Mouse (Mus musculus): ENCODE measurements at regions not wholly inside any gene's neighbourhood (a gene's known extent, or its start where the extent isn't known, plus 50 kb on each side); places are given as distances from the start of the nearest gene placed in this dataset.
A peak's percentile ranks its signal among the peaks of the same experiment; 100 is the strongest.

DNA sequence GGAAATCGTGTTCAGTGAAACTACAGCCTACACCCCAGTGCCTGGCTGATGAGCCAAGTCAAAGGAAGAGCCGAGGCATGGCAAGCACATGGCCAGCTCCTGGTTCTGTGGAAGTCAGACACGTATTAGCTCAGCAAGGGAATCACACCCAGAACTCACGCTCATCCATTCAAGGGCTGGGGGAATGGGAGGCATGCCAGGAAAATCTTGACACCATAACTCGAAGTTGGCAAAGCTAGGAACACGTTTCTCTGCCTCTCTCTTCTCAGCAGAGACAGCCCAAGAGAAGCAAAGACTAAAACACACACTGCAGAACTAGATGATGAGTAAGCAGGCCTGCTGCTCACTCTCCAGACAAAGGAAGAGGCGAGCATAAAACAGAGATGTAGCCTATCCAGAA is 53.5 kb upstream of the Ypel5 start:
- Histone ChIP-seq H3K4me1 (no peaks in the 10 kb centered on the region), H3K36me3 (no peaks in the 10 kb centered on the region), H3K9me3 (replicated peaks) (no peaks in the 10 kb centered on the region), H3K27me3 (ENCODE audit: low read depth, poor library complexity, severe bottlenecking) (no peaks in the 10 kb centered on the region), H3K27ac (no peak overlapping the region), H3K4me3 (no peak overlapping the region)
- DNase-seq (ENCODE audit: low spot score): no peak
- WGBS: 79% methylated on average over 7 of the region's 7 CpGs

DNA sequence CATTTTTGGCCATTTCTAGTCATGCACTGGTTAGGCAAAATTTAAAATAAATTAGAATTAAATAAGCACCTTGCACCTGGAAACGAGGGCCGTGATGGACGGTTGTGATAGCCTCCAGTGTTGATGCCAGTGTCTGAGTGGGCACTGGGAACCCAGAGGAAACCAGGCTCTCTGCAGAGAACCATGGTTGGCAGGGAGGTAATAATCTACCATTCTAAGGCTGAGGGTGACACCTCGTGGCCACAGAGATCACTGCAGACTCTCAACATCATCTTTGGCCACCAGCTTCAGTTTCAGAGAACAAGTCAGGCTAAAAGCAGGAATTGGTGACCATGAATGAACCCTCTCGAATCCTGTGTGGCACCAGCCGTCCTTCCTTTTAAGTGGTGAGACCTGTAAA is 54.5 kb upstream of the Ypel5 start:
- peak; percentile 74 for DNase-seq (ENCODE audit: low spot score)
- Histone ChIP-seq H3K4me1 (no peaks in the 10 kb centered on the region), H3K36me3 (no peaks in the 10 kb centered on the region), H3K4me3 (no peak overlapping the region), H3K27me3 (ENCODE audit: low read depth, poor library complexity, severe bottlenecking) (no peaks in the 10 kb centered on the region), H3K27ac (no peak overlapping the region), H3K9me3 (replicated peaks) (no peaks in the 10 kb centered on the region)
- 34% methylated on average over 6 of the region's 6 CpGs for WGBS

DNA sequence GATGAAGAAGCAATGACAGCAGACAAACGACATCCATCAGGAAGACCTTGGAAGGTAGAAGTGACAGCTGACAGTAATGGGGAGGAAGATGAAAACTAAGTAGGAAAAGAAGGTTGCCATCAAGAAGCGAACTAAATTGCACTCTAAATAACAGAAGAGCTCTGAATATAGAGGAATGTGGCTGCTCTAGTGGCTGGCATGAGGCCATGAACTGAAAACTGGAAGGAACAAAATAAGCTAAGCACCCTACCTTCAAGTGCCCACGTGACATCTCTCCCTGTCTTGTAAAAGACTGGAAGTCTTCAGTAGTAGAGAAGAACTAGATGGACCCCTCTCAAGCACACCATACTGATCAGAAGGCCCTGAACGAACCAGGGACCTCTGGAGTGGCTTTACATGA is 68.0 kb upstream of the Ypel5 start:
- no peak for DNase-seq (ENCODE audit: low spot score)
- WGBS: 73% methylated on average over 4 of the region's 4 CpGs
- Histone ChIP-seq H3K27me3 (ENCODE audit: low read depth, poor library complexity, severe bottlenecking) (no peaks in the 10 kb centered on the region), H3K4me1 (no peaks in the 10 kb centered on the region), H3K9me3 (replicated peaks) (no peaks in the 10 kb centered on the region), H3K27ac (no peak overlapping the region), H3K36me3 (no peaks in the 10 kb centered on the region), H3K4me3 (no peak overlapping the region)

DNA sequence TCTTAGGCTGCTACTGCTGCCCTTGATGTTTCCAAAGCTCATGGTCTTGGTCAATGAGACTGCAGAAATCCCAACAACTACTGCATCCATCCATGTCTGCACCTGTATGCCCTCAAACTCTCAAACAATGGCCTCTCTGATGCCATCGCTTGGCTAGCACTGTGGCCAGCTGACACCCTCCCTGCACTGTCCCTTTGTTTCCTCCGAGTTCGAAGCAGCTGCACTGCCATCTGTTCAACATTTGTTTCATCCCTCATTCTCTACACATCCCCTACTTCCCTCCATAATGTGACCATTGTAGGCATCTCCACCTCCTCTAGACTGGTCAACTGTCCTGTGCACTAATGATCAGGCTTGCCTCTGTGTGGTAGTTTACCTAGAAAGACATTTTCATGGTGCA is 75.3 kb upstream of the Ypel5 start:
- no peak overlapping the region for H3K4me3 ChIP-seq
- H3K36me3 ChIP-seq: no peaks in the 10 kb centered on the region
- no peak for DNase-seq (ENCODE audit: low spot score)
- H3K27me3 ChIP-seq (ENCODE audit: low read depth, poor library complexity, severe bottlenecking): no peaks in the 10 kb centered on the region
- no peaks in the 10 kb centered on the region for H3K4me1 ChIP-seq
- H3K27ac ChIP-seq: no peak overlapping the region
- 74% methylated on average over 3 of the region's 3 CpGs for WGBS
- H3K9me3 ChIP-seq (replicated peaks): no peaks in the 10 kb centered on the region

DNA sequence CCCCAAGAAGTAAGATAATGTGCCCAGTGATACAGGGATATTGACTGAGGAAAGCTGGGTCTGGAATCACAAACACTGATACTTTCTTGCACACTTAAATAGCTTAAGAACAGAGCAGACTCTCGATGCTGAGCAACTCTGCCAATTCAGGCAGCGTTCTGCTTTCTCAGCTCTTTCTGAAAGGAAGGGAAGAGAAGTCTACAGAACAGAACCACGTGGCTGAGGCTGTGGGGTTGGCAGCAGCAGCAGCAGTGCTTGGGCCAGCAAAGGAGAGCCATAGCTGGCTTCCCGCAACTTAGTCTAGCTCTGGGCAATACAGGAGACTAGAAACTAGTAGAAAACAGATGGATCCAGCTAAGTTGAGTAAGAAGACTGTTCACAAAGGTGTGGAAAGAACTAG is 89.8 kb upstream of the Ypel5 start:
- H3K27ac ChIP-seq: no peak overlapping the region
- no peak for DNase-seq (ENCODE audit: low spot score)
- H3K36me3 ChIP-seq: no peaks in the 10 kb centered on the region
- no peak overlapping the region for H3K4me3 ChIP-seq
- H3K27me3 ChIP-seq (ENCODE audit: low read depth, poor library complexity, severe bottlenecking): no peaks in the 10 kb centered on the region
- WGBS: 67% methylated on average over 4 of the region's 4 CpGs
- no peaks in the 10 kb centered on the region for H3K4me1 ChIP-seq
- no peaks in the 10 kb centered on the region for H3K9me3 ChIP-seq (replicated peaks)

DNA sequence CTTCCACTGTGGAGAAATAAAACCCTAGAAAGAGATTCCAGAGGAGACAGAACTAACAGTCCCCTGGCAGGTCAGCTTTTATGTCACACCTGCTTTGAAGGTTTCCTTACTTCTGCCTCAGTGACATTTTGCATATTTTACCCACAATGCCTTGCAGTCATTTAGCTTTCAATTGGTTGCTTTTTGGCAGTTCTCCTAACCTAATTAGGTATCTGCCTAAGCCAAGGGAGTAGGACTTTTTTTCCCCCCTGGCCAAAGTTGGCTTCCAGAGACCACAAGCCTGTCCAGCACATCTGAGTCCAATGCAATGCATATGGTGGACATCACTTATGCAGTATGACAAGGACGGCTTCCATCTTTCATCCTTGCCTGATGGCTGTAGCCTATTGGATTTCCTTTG is 103.2 kb upstream of the Ypel5 start:
- H3K27ac ChIP-seq: no peak overlapping the region
- 90% methylated on average over 1 of the region's 1 CpGs for WGBS
- no peaks in the 10 kb centered on the region for H3K27me3 ChIP-seq (ENCODE audit: low read depth, poor library complexity, severe bottlenecking)
- no peaks in the 10 kb centered on the region for H3K9me3 ChIP-seq (replicated peaks)
- no peak for DNase-seq (ENCODE audit: low spot score)
- H3K36me3 ChIP-seq: no peaks in the 10 kb centered on the region
- H3K4me1 ChIP-seq: no peaks in the 10 kb centered on the region
- no peak overlapping the region for H3K4me3 ChIP-seq

DNA sequence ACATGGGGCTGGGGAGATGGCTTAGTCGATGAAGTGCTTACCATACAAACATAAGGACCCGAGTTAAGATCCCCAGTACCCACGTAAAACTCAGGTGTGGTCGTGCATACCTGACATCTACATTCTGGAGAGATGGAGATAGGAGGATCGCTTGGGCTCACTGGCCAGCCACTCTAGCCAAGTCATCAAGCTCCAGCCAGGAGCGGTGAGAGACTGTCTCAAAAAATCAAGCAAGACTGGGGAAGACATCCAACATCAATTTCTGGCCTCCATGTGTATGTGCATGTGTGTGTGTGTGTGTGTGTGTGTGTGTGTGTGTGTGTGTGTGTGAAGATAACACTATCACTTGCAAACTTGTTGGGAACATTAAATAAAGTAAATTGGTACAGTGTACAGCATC is 104.6 kb upstream of the Ypel5 start:
- H3K36me3 ChIP-seq: no peaks in the 10 kb centered on the region
- DNase-seq (ENCODE audit: low spot score): no peak
- H3K9me3 ChIP-seq (replicated peaks): no peaks in the 10 kb centered on the region
- H3K4me1 ChIP-seq: no peaks in the 10 kb centered on the region
- 89% methylated on average over 6 of the region's 6 CpGs for WGBS
- H3K4me3 ChIP-seq: no peak overlapping the region
- H3K27ac ChIP-seq: no peak overlapping the region
- H3K27me3 ChIP-seq (ENCODE audit: low read depth, poor library complexity, severe bottlenecking): no peaks in the 10 kb centered on the region

DNA sequence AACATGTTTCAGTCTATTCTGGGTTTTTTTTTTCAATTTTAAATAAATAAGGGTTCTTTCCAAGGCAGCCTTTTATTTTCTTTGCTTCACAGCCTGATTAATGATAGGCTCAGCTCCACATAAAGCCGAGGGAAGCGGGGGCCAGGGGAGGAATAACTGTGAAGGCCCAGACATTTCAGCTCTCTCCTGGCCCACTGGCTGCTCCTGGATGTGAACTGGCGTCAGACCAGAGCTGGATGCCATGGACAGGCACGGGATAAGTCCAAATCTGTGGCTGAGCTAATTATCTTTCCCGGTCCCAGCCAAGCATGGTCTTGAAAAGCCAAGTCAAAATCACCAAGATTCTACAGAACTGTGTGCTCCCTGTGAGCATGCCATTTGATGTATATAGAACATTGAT is 105.1 kb upstream of the Ypel5 start:
- no peaks in the 10 kb centered on the region for H3K27me3 ChIP-seq (ENCODE audit: low read depth, poor library complexity, severe bottlenecking)
- H3K27ac ChIP-seq: no peak overlapping the region
- H3K36me3 ChIP-seq: no peaks in the 10 kb centered on the region
- DNase-seq (ENCODE audit: low spot score): no peak
- 86% methylated on average over 5 of the region's 5 CpGs for WGBS
- no peaks in the 10 kb centered on the region for H3K9me3 ChIP-seq (replicated peaks)
- H3K4me3 ChIP-seq: no peak overlapping the region
- no peaks in the 10 kb centered on the region for H3K4me1 ChIP-seq

DNA sequence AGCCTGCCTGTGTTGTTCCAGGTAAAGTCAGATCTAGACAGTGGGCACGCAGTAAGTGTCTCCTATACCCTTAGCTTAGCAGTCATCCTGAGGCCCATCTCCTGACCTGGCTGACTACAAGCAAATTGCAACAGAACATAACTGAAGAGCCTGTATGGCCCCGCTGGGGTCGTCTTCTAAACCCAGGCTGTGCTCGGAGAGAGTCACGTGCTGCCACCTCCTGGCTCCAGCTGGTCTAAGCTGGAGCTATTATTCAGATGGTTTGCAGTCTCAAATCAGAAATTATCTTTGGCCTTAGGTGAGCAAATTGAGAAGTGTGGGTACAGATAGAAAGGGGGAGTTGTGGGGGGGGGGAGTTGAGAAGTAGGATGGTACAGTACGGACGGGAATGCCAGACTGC is 115.5 kb upstream of the Ypel5 start:
- Histone ChIP-seq H3K27ac (no peak overlapping the region), H3K9me3 (replicated peaks) (no peaks in the 10 kb centered on the region), H3K4me1 (no peaks in the 10 kb centered on the region), H3K4me3 (no peak overlapping the region), H3K36me3 (no peaks in the 10 kb centered on the region), H3K27me3 (ENCODE audit: low read depth, poor library complexity, severe bottlenecking) (no peaks in the 10 kb centered on the region)
- DNase-seq (ENCODE audit: low spot score): no peak
- 61% methylated on average over 7 of the region's 7 CpGs for WGBS

DNA sequence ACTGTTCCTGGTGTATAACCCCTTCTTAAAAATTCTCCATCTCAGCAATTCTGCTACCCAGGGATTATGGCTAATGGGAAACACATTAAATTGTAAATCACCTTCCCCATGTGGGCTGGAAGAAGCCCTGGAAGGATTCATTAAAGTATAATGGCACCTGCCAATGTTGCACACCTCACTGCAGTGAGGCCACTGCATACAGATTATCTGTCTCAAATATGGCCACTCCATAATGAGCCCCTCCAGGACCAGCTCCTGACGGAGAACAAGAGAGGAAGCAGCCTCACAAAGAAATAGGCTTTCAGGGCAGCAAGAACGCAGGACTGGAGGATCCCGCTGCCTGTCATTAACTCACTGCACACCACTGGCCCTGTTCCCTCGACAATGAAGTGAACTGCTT is 115.2 kb upstream of the Alk start:
- no peaks in the 10 kb centered on the region for H3K9me3 ChIP-seq (replicated peaks)

DNA sequence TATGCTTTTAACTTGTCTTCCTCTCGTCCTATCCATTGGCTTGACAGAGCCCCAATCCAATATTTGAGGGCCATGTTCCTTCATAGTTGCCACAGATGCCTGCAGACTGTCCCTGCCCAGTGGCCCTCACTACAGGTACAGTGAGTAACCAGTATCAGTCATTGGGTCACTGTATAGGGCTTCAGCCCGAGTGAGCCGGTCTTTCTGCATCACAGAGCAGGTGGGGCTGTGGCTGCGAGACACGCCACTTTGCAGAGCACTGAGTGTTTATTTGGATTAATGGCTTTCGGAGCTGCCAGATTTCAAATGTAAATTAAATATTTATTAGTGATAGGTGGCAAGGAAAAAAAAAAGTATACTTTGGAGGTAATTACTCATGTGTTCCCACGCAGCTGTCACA is 87.2 kb upstream of the Alk start:
- peak; percentile 13 for DNase-seq (ENCODE audit: low spot score)
- WGBS: 88% methylated on average over 7 of the region's 7 CpGs
- H3K27me3 ChIP-seq (ENCODE audit: low read depth, poor library complexity, severe bottlenecking): no peaks in the 10 kb centered on the region

More for the DNA sequence above, 115.2 kb upstream of the Alk start:
- Histone ChIP-seq H3K36me3 (no peaks in the 10 kb centered on the region), H3K27ac (no peak overlapping the region), H3K4me3 (no peak overlapping the region), H3K27me3 (ENCODE audit: low read depth, poor library complexity, severe bottlenecking) (no peaks in the 10 kb centered on the region), H3K4me1 (no peaks in the 10 kb centered on the region)
- no peak for DNase-seq (ENCODE audit: low spot score)
- 73% methylated on average over 4 of the region's 4 CpGs for WGBS

DNA sequence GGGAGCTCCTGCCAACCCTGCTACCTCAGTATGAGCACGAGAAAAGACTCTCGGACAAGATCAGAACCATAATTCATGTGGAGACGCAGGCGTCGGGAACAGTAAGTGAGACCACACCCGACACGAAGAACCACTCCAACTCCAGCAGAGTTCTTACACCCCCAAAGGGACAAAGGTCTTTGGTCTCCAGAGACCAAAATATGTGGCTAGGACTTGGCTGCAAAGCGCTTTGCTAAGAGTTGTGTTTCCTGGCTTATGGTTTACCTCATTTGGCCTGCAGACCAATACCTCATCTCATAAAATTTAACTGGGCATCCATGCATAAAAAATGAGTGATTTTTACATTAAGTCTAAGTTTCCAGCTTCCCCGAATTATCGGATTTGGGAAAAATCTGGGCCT is 85.2 kb upstream of the Alk start:
- H3K27ac ChIP-seq: no peak overlapping the region
- no peaks in the 10 kb centered on the region for H3K36me3 ChIP-seq
- H3K4me3 ChIP-seq: no peak overlapping the region
- no peaks in the 10 kb centered on the region for H3K4me1 ChIP-seq
- 95% methylated on average over 10 of the region's 10 CpGs for WGBS
- H3K27me3 ChIP-seq (ENCODE audit: low read depth, poor library complexity, severe bottlenecking): no peaks in the 10 kb centered on the region
- DNase-seq (ENCODE audit: low spot score): peak; percentile 20
- no peaks in the 10 kb centered on the region for H3K9me3 ChIP-seq (replicated peaks)

More for the DNA sequence above, 87.2 kb upstream of the Alk start:
- H3K4me3 ChIP-seq: no peak overlapping the region
- H3K27ac ChIP-seq: no peak overlapping the region
- H3K36me3 ChIP-seq: no peaks in the 10 kb centered on the region
- no peaks in the 10 kb centered on the region for H3K4me1 ChIP-seq
- no peaks in the 10 kb centered on the region for H3K9me3 ChIP-seq (replicated peaks)

DNA sequence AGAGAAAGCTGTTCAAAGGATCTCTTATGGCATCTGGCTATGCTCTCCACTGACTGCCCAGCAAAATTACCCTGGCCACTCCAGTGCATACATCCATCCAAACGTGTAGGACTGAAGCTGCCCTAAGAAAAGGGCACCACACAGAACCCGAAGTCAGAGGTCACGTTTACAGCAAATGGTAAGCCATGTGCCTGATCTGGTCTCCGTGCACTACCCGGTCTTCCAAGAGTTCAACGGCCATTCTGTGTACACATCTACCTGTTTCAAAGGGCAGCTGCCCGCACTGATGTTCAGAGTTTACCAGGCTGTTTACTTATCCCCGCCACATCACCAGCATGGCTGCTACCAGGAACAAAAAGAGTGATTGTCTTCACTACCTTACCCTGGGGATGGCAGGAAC is 84.4 kb upstream of the Alk start:
- no peak for DNase-seq (ENCODE audit: low spot score)
- no peak overlapping the region for H3K27ac ChIP-seq
- H3K27me3 ChIP-seq (ENCODE audit: low read depth, poor library complexity, severe bottlenecking): no peaks in the 10 kb centered on the region
- 85% methylated on average over 8 of the region's 8 CpGs for WGBS
- H3K4me3 ChIP-seq: no peak overlapping the region
- H3K4me1 ChIP-seq: no peaks in the 10 kb centered on the region
- H3K9me3 ChIP-seq (replicated peaks): no peaks in the 10 kb centered on the region
- H3K36me3 ChIP-seq: no peaks in the 10 kb centered on the region

DNA sequence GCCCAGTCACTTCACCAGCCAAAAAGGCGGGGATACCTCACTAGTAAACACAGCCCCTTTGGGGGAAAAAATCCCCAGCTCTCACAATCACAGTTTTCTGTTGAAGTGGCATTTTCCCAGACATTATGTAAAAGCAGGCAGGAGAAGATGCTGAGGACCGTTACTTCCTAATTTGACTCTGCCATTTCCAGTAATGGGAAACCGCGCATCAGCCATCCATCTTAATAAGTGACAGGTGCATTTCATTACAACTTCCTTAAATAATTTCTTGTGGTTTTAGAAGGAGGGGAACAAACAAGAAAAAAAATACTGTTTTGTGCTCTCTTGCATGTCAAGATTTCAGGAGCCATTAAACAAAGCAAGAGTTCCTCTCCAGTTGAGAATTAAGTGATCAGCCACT is 70.2 kb upstream of the Alk start:
- H3K9me3 ChIP-seq (replicated peaks): no peaks in the 10 kb centered on the region
- no peaks in the 10 kb centered on the region for H3K36me3 ChIP-seq
- H3K27me3 ChIP-seq (ENCODE audit: low read depth, poor library complexity, severe bottlenecking): no peaks in the 10 kb centered on the region
- no peak overlapping the region for H3K27ac ChIP-seq
- WGBS: 82% methylated on average over 4 of the region's 4 CpGs
- no peaks in the 10 kb centered on the region for H3K4me1 ChIP-seq
- no peak for DNase-seq (ENCODE audit: low spot score)
- H3K4me3 ChIP-seq: no peak overlapping the region
